Comparison of ENCODE assay signal across 17 mouse cellular contexts in the genomic region with DNA sequence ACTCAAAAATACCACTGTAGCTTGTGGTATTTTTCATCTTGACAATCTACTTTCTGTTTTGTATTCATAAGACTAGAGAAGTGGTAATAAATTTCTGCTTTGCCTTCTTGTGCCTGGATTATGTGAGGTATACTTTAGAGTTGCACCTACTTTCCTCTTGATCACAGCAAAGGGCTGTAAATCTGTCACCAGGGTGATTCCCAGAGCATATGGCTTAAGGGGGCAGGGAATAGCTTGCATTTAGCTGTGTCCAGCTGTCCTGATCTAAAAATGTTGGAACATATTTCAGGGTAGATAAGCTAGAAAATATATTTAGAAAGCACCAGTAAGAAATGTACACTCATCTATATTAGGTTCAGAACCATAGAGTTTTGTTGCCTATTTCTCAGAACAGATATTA. TPM values are rescaled to one million over a fixed set of nuclear protein-coding genes. Genes with fewer than 3 reads are reported as not detected.
"Had no signal": no experiment of that assay in that cellular context is flagged by ENCODE, and none has a peak within 500 bp of the region (broad histone marks: within the 10 kb centered on the region; RNA-seq: fewer than 3 reads in every experiment).

No protein-coding gene starts in this region.

- DNase-seq: kidney, adult 18-20 months; kidney, adult 9 months; kidney, postnatal 14 days; kidney, postnatal 4 days; liver; lung, adult 18-20 months; lung, postnatal 10 days; lung, postnatal 4 days; right cerebral cortex, postnatal 14 days; spleen, adult 18-20 months; thymus, adult 18-20 months; thymus, postnatal 14 days; thymus, postnatal 4 days had no signal

RNA-seq across cellular contexts. Expression of gene Cd96, which starts 53.0 kb away (rescaled TPM):
- polyA plus RNA-seq: kidney, embryonic 16.5 days; limb, embryonic 10.5 days; midbrain, embryonic 10.5 days; midbrain, embryonic 13.5 days had no signal
